Mouse (Mus musculus) limb, embryonic 13.5 days (tissue): ENCODE data around the gene Dis3l2. TPM values are rescaled to one million over a fixed set of nuclear protein-coding genes. Genes with fewer than 3 reads are reported as not detected.

Experiments used
- ATAC-seq: fragments of 200-750 bp; cut with Nextera tagmentation; 2 replicates; pipeline ENCODE4 v1.8.0; 2017; ENCODE audit warnings: low read depth, moderate number of reproducible peaks, moderate TSS enrichment; ENCODE audit not compliant: low FRiP score
- H3K27ac ChIP-seq: fragments of 300-500 bp; sonication (generic); 2 replicates; pipeline ENCODE4 v1.5.1; 2015; ENCODE audit warnings: inconsistent platforms, mild to moderate bottlenecking, moderate library complexity
- H3K27me3 ChIP-seq: fragments of 300-500 bp; sonication (generic); 2 replicates; pipeline ENCODE4 v1.6.1; 2015; ENCODE audit warnings: mild to moderate bottlenecking, inconsistent platforms
- H3K36me3 ChIP-seq: fragments of 300-500 bp; sonication (generic); 2 replicates; pipeline ENCODE4 v1.6.1; 2015; ENCODE audit warnings: inconsistent platforms, mild to moderate bottlenecking, moderate library complexity
- H3K4me1 ChIP-seq: fragments of 300-500 bp; sonication (generic); 2 replicates; pipeline ENCODE4 v1.6.1; 2015; ENCODE audit warnings: inconsistent platforms
- H3K4me2 ChIP-seq: fragments of 300-500 bp; sonication (generic); replicated peaks from 2 replicates; pipeline ENCODE4 v1.6.1; 2015; ENCODE audit warnings: inconsistent platforms, mild to moderate bottlenecking, moderate library complexity
- H3K4me3 ChIP-seq: fragments of 300-500 bp; sonication (generic); 2 replicates; pipeline ENCODE4 v1.5.1; 2015; ENCODE audit warnings: moderate library complexity, mild to moderate bottlenecking, inconsistent platforms
- H3K9ac ChIP-seq: fragments of 300-500 bp; sonication (generic); 2 replicates; pipeline ENCODE4 v1.6.1; 2015; ENCODE audit warnings: mild to moderate bottlenecking, inconsistent platforms
- H3K9me3 ChIP-seq: fragments of 300-500 bp; sonication (generic); 2 replicates; pipeline ENCODE4 v1.6.1; 2016; ENCODE audit warnings: inconsistent platforms
- WGBS: fragments of 180-500 bp; shearing (Covaris S2); methylation state at CpG from one replicate; pipeline ENCODE4 v1.1.7; 2015; 5-methylcytosine and 5-hydroxymethylcytosine counted together
- polyA plus RNA-seq: library from polyadenylated mRNA; unstranded; fragments of >200 nt; fragmentation: Nextera tagmentation; extraction: Ambion mirVana; gene quantifications from 2 replicates; pipeline ENCODE4 v1.2.1, GENCODE M21; 2015

The Dis3l2 gene
- polyA plus RNA-seq, 1 experiment from 2014 or later = 28.6 TPM

- H3K9me3 ChIP-seq = no peaks in the 10 kb centered on the region
- H3K4me3 ChIP-seq = no peak overlapping the region
- 0 out of 2 replicates have a peak, but pooled peaks cover 3% of the 10 kb centered on the region for H3K4me1 ChIP-seq
- H3K27me3 ChIP-seq = no peaks in the 10 kb centered on the region
- H3K9ac ChIP-seq = no peak overlapping the region
- H3K36me3 ChIP-seq = peaks cover 20% of the 10 kb centered on the region
- no peak overlapping the region for H3K4me2 ChIP-seq
- no peak for ATAC-seq
- H3K27ac ChIP-seq = no peak overlapping the region
- WGBS = 30% methylated on average over 1 of the region's 1 CpGs
Observed at GRCm38 (mm10) chr1:86859371-86859770, 155.8 kb downstream of the Dis3l2 start.

- H3K4me3 ChIP-seq = no peak overlapping the region
- H3K4me2 ChIP-seq = no peak overlapping the region
- peaks cover 14% of the 10 kb centered on the region for H3K36me3 ChIP-seq
- no peaks in the 10 kb centered on the region for H3K9me3 ChIP-seq
- no peak for ATAC-seq
- WGBS = 68% methylated on average over 2 of the region's 2 CpGs
- no peak overlapping the region for H3K27ac ChIP-seq
- no peak overlapping the region for H3K9ac ChIP-seq
- H3K4me1 ChIP-seq = no peaks in the 10 kb centered on the region
- no peaks in the 10 kb centered on the region for H3K27me3 ChIP-seq
Observed at GRCm38 (mm10) chr1:86873745-86874144, 170.1 kb downstream of the Dis3l2 start.

- Histone ChIP-seq H3K4me3 (no peak overlapping the region), H3K4me1 (no peaks in the 10 kb centered on the region), H3K27ac (no peak overlapping the region), H3K9me3 (no peaks in the 10 kb centered on the region), H3K4me2 (no peak overlapping the region), H3K27me3 (no peaks in the 10 kb centered on the region), H3K36me3 (peaks cover 11% of the 10 kb centered on the region), H3K9ac (no peak overlapping the region)
- no peak for ATAC-seq
Observed at GRCm38 (mm10) chr1:86878743-86879142, 175.1 kb downstream of the Dis3l2 start.

- Histone ChIP-seq H3K36me3 (peaks cover 11% of the 10 kb centered on the region), H3K27ac (no peak overlapping the region), H3K4me3 (no peak overlapping the region), H3K9ac (no peak overlapping the region), H3K4me1 (no peaks in the 10 kb centered on the region), H3K27me3 (no peaks in the 10 kb centered on the region), H3K4me2 (no peak overlapping the region), H3K9me3 (no peaks in the 10 kb centered on the region)
- WGBS = 93% methylated on average over 2 of the region's 2 CpGs
- no peak for ATAC-seq
Observed at GRCm38 (mm10) chr1:86879547-86879946, 175.9 kb downstream of the Dis3l2 start.

GRCm38 (mm10) chr1:86887060-86887459 is 183.5 kb downstream of the Dis3l2 start:
- no peak overlapping the region for H3K27ac ChIP-seq
- H3K4me1 ChIP-seq = no peaks in the 10 kb centered on the region
- 79% methylated on average over 1 of the region's 1 CpGs for WGBS
- H3K4me2 ChIP-seq = no peak overlapping the region
- H3K9ac ChIP-seq = no peak overlapping the region
- no peaks in the 10 kb centered on the region for H3K27me3 ChIP-seq
- ATAC-seq = no peak
- H3K36me3 ChIP-seq = no peaks in the 10 kb centered on the region
- H3K9me3 ChIP-seq = no peaks in the 10 kb centered on the region
- H3K4me3 ChIP-seq = no peak overlapping the region

GRCm38 (mm10) chr1:86912481-86912880 is 208.9 kb downstream of the Dis3l2 start:
- no peak overlapping the region for H3K4me3 ChIP-seq
- no peak overlapping the region for H3K4me2 ChIP-seq
- H3K36me3 ChIP-seq = no peaks in the 10 kb centered on the region
- no peaks in the 10 kb centered on the region for H3K27me3 ChIP-seq
- no peak overlapping the region for H3K27ac ChIP-seq
- no peaks in the 10 kb centered on the region for H3K4me1 ChIP-seq
- no peaks in the 10 kb centered on the region for H3K9me3 ChIP-seq
- no peak for ATAC-seq
- WGBS = 78% methylated on average over 2 of the region's 2 CpGs
- H3K9ac ChIP-seq = no peak overlapping the region

- Histone ChIP-seq H3K36me3 (no peaks in the 10 kb centered on the region), H3K27ac (no peak overlapping the region), H3K9ac (no peak overlapping the region), H3K27me3 (no peaks in the 10 kb centered on the region), H3K9me3 (no peaks in the 10 kb centered on the region), H3K4me3 (no peak overlapping the region), H3K4me2 (no peak overlapping the region), H3K4me1 (no peaks in the 10 kb centered on the region)
- no peak for ATAC-seq
- WGBS = 58% methylated on average over 3 of the region's 3 CpGs
Observed at GRCm38 (mm10) chr1:86913896-86914295, 210.3 kb downstream of the Dis3l2 start.

GRCm38 (mm10) chr1:86914697-86915096 is 211.1 kb downstream of the Dis3l2 start:
- Histone ChIP-seq H3K4me2 (no peak overlapping the region), H3K27me3 (no peaks in the 10 kb centered on the region), H3K4me1 (no peaks in the 10 kb centered on the region), H3K9me3 (no peaks in the 10 kb centered on the region), H3K27ac (no peak overlapping the region), H3K36me3 (no peaks in the 10 kb centered on the region), H3K9ac (no peak overlapping the region), H3K4me3 (no peak overlapping the region)
- WGBS = 93% methylated on average over 2 of the region's 2 CpGs
- ATAC-seq = no peak

GRCm38 (mm10) chr1:86916355-86916984 is 212.9 kb downstream of the Dis3l2 start:
- Histone ChIP-seq H3K9ac (no peak overlapping the region), H3K27ac (no peak overlapping the region), H3K4me3 (no peak overlapping the region), H3K4me2 (no peak overlapping the region), H3K9me3 (no peaks in the 10 kb centered on the region), H3K36me3 (no peaks in the 10 kb centered on the region), H3K4me1 (no peaks in the 10 kb centered on the region), H3K27me3 (no peaks in the 10 kb centered on the region)
- no peak for ATAC-seq
- 84% methylated on average over 8 of the region's 8 CpGs for WGBS

GRCm38 (mm10) chr1:86925776-86926175 is 222.2 kb downstream of the Dis3l2 start:
- no peaks in the 10 kb centered on the region for H3K9me3 ChIP-seq
- H3K27ac ChIP-seq = no peak overlapping the region
- H3K4me1 ChIP-seq = no peaks in the 10 kb centered on the region
- H3K36me3 ChIP-seq = peaks cover 4% of the 10 kb centered on the region
- H3K4me2 ChIP-seq = no peak overlapping the region
- H3K4me3 ChIP-seq = no peak overlapping the region
- whole genome bisulfite sequencing = 70% methylated on average over 5 of the region's 5 CpGs
- H3K9ac ChIP-seq = no peak overlapping the region
- no peak for ATAC-seq
- H3K27me3 ChIP-seq = no peaks in the 10 kb centered on the region

- Histone ChIP-seq H3K4me2 (no peak overlapping the region), H3K36me3 (peaks cover 8% of the 10 kb centered on the region), H3K27me3 (no peaks in the 10 kb centered on the region), H3K4me1 (no peaks in the 10 kb centered on the region), H3K9ac (no peak overlapping the region), H3K9me3 (no peaks in the 10 kb centered on the region), H3K4me3 (no peak overlapping the region), H3K27ac (no peak overlapping the region)
- WGBS = 90% methylated on average over 4 of the region's 4 CpGs
- ATAC-seq = no peak
Observed at GRCm38 (mm10) chr1:86931606-86932379, 228.2 kb downstream of the Dis3l2 start.

GRCm38 (mm10) chr1:86932810-86933209 is 229.2 kb downstream of the Dis3l2 start:
- ATAC-seq = no peak
- Histone ChIP-seq H3K9ac (no peak overlapping the region), H3K9me3 (no peaks in the 10 kb centered on the region), H3K4me1 (no peaks in the 10 kb centered on the region), H3K4me3 (no peak overlapping the region), H3K27ac (no peak overlapping the region), H3K4me2 (no peak overlapping the region), H3K36me3 (peaks cover 8% of the 10 kb centered on the region), H3K27me3 (no peaks in the 10 kb centered on the region)
- 81% methylated on average over 4 of the region's 4 CpGs for WGBS

- Histone ChIP-seq H3K4me3 (no peak overlapping the region), H3K9me3 (no peaks in the 10 kb centered on the region), H3K4me2 (no peak overlapping the region), H3K36me3 (peaks cover 8% of the 10 kb centered on the region), H3K4me1 (no peaks in the 10 kb centered on the region), H3K27me3 (no peaks in the 10 kb centered on the region), H3K27ac (no peak overlapping the region), H3K9ac (no peak overlapping the region)
- WGBS = 75% methylated on average over 1 of the region's 1 CpGs
- no peak for ATAC-seq
Observed at GRCm38 (mm10) chr1:86933656-86934055, 230.0 kb downstream of the Dis3l2 start.
